Mouse (Mus musculus) layer of hippocampus, postnatal 25 days (tissue): ENCODE data around the gene Far1. TPM values are rescaled to one million over a fixed set of nuclear protein-coding genes. Genes with fewer than 3 reads are reported as not detected.

ENCODE experiments used
- DNase-seq, 2 experiments: peaks; one replicate each; pipeline ENCODE4 v3.0.0; 2022; ENCODE audit warnings: mixed read lengths in 2 of 2, low spot score in 1 of 2; ENCODE audit errors: extremely low spot score in 1 of 2
- total RNA-seq, 2 experiments: library from RNA; stranded (reverse); gene quantifications; 2 replicates each; pipeline ENCODE4 v1.2.3; 2021

Gene Far1
- total RNA-seq, result 100 to 1,000 TPM in 1 of 2 experiments, 10 to 100 TPM in 1; 95.7 to 112 TPM

DNA sequence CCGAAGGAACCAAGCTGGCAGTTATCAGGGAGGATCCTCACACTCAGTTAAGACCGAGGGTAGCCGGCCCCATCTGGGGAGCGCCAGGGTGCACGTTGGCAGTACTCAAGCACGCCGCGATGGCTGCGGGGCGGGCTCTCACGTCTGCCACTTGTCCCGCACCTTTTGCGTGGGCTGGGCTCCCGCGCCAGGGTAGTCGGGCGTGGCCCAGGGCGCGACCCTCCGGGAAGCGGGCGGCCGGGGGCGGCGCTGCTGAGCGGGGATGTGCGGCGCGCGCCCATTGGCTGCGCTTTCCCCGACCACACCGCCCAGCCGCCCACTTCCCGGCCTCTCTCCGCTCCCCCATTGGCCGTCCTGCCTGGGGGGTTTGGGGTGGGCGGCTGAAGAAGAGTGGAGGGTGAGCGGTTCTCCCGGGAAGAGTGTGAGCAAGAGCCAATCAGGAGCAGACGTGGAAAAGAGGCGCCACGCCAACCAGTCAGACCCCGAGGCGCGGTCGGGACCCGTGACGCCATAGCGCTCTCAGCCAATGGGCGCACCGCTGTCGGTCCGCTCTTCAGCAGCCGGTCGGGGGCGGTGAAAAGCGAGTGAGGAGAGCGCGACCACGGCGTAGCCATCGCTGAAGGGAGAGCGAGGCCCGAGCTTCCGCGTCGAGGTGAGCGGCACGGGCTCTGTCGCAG is at the start of gene Far1:
Gene Far1, plus strand, starts transcription at position 549 of the 677 bp plus-strand sequence.
- peak; percentile 96 to 98 for DNase-seq

GRCm38 (mm10) chr7:113468345-113468744 is 45.3 kb upstream of the Far1 start:
- no peak for DNase-seq

- DNase-seq, result no peak
Measured at GRCm38 (mm10) chr7:113470671-113471070, 43.0 kb upstream of the Far1 start.

DNA sequence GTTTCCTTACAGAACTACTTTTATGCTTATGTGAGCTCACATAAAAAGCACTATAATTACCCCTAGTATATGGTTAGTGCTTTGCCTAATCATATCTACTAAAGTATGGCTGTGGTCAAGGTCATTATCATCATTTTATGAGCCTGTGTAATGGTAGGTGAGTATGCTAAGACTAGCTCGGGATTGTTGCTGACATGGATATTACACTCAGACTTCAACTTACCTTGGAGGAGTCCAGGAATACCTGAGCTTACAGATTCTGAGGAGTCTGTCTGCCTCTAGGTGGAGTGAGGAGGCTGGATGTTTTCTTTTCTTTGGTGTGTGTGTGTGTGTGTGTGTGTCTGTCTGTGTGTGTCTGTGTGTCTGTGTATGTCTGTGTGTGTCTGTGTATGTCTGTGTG is 42.0 kb upstream of the Far1 start:
- DNase-seq, result no peak

DNA sequence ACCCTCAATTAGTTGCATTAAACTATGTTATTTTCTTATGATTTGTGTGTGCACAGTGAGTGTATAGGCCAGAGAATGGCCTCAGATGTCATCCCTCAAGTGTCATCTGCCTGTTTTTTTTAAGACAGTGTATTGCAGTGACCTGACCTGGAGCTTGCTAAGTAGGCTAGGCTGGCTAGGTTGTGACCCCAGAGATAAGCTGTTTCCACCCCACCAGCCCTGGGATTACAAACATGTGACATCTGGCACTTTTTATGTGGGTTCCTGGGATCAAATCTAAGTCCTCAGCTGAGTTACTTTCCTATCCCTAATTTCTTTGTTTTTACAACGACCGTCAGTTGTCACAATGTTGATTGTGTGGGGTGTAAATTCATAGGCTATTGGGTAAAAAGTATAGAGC is 17.8 kb upstream of the Far1 start:
- no peak for DNase-seq

GRCm38 (mm10) chr7:113498413-113498812 is 15.2 kb upstream of the Far1 start:
- no peak for DNase-seq

DNA sequence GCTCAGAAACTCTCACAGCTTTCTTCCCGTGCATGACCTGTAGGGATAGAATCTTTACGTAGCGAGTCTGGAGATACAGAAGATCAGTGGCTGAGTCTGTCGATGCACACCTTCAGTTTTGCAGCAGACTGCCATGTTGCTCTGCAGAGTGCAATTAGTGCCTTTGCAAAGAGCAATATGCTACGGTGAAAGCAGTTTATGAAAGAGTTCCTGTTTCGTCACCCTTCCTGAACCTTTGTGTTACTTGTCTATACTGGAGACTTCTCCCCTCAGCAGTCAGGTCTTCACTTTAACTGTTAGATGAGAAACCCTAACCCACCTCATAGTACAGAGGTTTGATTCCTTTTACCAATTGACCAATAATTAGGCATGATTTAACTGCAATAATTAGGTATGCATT is 13.8 kb upstream of the Far1 start:
- no peak for DNase-seq

DNA sequence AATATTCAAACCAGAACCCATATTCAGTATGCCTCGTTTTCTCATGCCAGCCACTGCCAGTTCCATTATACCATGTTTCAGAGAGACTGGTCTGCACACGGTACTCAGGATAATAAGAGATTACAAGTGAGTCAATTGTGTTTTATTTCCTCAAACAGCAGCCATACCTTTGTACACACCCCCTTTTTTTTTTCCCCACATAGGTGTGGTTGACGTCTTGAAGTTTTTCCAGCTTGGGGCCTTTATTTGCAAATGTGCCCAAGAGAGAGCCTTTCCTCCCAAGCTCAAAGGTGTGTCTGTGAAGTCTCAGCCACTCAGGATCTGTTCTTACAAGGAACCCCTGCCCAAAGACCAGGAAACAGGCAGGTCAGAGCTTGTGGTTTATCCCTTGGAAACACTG is 11.2 kb upstream of the Far1 start:
- no peak for DNase-seq

DNA sequence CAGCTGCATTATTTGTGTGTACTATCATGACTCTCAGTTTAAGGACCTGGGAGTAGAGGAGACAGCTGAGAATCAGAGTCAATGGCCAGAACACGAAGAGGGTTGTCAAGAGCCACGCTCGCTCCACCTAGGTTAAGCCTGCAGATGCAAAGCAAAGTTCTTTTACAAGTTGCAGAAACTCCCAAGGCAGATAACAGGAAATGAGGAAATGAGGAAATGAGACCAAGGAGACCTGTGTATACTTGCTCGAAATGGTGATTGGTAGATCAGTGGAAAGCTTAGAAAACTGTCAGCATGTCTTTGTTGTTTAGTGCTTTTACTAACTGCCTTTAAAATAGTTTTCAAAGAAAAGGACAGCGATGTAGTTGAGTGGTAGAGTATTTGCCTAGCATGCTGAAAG is 8.6 kb upstream of the Far1 start:
- no peak for DNase-seq

DNA sequence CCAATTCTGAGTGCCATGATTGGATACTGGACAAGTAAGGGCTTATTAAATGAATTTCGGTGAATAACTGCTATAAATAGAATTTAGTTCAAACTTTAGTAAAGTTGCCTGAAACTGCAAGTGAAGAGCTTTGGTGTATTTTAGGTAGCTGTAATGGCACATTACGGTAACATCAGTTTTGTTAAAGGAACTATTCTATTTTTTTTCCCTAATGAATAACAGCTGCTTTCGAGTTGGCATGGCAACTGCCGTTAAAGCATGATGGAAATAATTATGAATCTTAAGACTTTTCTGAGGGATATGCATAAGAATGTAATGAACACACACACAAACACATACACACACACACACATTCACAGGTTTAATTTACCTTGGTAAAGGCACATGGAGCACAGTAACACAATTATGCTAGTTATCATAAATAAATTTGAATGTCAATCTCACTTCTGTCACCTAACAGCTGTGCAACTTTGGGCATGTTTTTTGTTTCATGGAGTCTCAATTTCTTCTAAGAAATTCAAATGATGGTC is 8.1 kb upstream of the Far1 start:
- DNase-seq, result no peak

GRCm38 (mm10) chr7:113507846-113508245 is 5.8 kb upstream of the Far1 start:
- no peak for DNase-seq

GRCm38 (mm10) chr7:113511396-113511795 is 2.2 kb upstream of the Far1 start:
- DNase-seq, result no peak

- no peak for DNase-seq
Measured at GRCm38 (mm10) chr7:113512527-113513285, 928 bp upstream of the Far1 start.

DNA sequence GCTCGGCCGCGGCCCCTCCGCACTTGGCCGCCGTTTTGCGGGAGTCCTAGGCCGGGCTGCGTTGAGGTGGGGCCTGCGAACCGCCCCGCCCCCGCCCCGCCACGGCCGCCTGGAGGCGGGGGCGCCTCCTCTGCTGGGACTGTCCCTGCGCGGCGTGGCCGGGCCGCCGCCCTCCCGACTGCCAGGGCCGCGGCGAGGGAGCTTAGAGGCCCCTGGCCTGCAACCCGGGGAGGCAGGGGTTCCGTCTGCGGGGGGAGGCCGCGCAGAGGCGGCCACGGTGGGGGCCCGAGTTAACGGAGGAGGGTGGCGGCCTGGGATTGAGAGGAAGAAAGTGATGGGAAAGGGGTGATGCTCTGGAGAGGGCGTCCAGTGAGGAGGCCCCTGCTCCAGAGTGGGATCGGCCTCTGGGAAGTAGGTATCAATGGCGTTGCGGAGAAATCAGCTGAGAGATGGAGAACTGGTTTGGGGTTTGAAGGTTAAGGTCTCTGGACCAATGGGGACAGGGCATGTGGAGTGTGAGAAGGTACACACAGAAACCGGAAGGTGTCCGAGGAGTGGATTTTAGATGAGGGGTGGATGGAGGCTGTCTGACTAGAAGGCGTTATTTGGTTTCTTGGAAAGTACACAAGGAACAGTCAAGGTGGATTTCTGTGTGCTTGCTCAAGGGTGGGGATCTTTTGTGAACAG is 472 bp downstream of the Far1 start:
- no peak for DNase-seq

GRCm38 (mm10) chr7:113515831-113516230 is 2.2 kb downstream of the Far1 start:
- no peak for DNase-seq

- no peak for DNase-seq
Measured at GRCm38 (mm10) chr7:113518419-113518818, 4.8 kb downstream of the Far1 start.

GRCm38 (mm10) chr7:113518961-113519360 is 5.3 kb downstream of the Far1 start:
- DNase-seq, result no peak

DNA sequence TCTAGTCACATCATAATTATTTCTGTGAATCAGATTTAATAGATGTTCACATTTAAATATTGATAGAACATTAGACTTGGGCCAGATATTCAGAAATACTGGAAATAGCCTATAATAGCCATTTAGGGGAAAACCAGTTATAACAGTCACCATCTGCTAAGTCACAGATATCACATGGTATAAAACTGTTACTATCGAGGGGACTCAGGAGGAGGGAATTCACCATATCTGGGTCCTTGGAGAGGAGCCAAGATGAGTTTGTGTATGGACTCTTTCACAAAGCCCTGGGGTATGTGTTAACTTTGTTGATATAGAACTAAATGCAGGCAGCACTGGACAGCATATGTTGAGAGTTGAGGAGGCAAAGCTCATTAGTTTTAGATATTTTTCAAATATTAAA is 29.5 kb downstream of the Far1 start:
- no peak for DNase-seq

- no peak for DNase-seq
Measured at GRCm38 (mm10) chr7:113551742-113552463, 38.3 kb downstream of the Far1 start.

DNA sequence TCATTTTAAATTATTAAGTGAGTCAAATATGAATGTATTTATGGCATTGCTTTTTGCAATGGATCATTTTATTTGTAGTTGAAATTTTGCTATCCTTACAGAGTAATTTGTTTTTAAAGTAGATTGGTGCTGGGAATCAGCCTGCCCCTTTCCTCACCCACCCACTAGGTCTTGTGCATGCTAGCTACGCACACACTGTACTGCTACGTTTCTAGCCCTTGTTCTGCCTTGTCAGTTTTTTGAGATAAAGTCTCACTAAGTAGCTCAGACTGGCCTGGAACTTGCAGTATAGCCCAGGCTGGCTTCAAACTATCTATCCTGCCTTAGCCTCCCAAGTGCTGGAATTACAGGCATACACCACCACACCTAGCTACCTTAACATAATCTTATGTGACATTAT is 38.9 kb downstream of the Far1 start:
- no peak for DNase-seq

- DNase-seq, result no peak
Measured at GRCm38 (mm10) chr7:113556138-113556537, 42.5 kb downstream of the Far1 start.
